Mouse (Mus musculus) adrenal gland (tissue): ENCODE measurements around the gene Neurl2.

Experiments used
- intact Hi-C: fragments of 180-260 bp; cut with DNase I; formaldehyde crosslinking; loops from one replicate; pipeline ENCODE4 v1.15.1; 2025

The Neurl2 gene

DNA sequence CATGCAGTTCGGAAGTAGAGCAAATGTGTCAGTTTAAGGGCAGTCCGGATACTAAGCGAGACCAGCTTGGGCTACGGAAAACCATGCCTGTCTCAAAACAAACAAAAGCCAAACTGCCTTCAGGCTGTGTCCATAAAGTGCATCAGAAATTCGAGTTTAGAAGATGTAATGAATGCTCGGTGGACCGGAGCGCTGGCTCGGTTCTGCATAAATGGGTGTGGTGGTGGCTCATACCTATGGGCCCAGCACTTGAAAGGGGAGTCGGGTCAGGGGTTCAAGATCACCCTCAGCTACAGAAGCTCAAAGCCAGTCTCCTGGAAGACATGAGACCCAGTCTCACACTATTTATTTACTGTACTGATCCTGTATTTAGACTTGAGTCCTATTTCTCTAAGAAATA is 45.5 kb downstream of the Neurl2 start:
- intact Hi-C loops = loop anchor here (5.0 kb wide), 1 partner anchor 40 kb away; the partner anchor contains the start of genes Dnttip1 and Wfdc3

DNA sequence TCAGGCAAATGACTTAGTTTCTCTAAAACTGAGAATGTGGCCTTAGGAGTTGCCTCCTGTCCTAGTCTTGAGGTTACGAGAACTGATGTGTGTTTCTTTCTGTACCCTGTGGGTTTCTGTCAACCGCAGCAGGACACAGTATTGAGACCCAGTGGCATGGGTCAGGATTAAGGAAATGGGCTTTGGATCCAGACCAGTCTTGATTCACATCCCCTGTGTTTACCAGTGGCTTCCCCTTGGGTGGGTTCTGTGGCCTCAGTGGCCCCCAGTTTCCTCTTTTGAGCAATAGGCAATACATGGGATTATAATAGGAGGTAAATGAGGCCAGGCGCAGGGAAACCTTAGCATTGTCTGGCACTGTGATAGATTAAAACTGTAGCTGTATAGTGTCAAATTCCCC is 46.2 kb downstream of the Neurl2 start:
- intact Hi-C loops = loop anchor here (5.0 kb wide), 1 partner anchor 40 kb away; the partner anchor contains the start of genes Dnttip1 and Wfdc3

DNA sequence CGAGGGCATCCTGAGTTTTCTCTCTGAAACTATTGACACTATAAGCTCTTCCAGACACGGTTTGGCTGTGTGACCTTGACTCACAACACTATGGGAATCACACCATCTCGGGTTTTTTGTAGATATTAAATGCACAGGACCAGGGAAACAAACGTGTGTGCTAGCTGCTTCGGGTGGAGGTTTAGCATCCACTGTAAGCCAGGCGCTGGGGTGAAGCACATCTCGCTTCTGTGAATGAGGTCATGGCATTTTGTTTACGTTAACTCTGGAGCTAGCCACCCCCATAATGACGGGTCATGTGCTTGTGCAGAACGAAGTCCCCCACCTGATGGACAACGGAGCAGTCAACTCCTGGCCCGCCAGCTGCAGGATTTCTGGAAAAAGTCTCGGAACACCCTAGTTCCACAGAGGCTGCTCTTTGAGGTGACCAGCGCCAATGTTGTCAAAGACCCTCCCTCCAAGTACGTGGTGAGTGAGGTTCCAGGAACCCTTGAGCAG is 46.8 kb downstream of the Neurl2 start:
- intact Hi-C loops = loop anchor here (5.0 kb wide), 1 partner anchor 39 kb away; the partner anchor contains the start of genes Dnttip1 and Wfdc3

DNA sequence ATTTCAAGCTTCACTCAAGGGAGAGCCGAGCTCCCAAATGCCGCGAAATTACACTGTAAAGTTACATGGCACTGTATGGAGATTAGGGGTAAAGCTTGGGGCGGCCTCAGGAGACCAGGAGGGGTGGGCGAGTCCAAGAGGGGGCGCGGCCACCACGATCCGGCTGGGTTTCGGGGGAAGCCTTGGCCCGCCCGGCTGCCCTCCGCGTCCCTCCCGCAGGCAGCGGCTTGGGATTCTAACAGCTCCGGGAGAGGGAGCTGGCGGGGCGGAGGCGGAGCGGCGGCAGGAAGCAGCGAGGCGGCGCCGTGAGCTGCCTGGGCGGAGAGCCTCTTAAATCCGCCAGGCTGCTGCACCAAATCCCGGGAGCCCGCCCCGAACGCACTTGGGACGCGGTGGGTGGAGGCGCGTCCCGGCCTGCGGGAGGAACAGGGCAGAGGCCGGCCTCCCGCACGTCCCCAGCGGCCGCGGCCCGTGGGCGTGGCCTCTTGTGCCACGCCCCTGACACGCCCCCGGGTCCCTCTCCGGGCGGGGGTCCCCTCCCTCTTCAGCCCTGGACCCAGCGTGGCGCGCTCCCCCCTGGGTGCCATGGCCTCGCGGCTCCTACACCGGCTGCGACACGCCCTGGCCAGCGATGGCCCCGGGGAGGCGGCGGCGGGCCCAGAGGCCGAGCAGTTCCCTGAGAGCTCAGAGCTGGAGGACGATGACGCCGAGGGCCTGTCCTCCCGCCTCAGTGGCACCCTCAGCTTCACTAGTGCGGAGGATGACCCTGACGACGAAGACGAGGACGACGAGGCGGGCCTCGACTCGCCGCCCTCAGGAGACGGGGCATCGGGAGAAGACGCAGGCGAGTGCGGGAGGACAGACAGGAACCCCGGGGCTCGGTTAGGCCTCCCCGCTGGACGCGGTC is 47.5 kb downstream of the Neurl2 start, which contains the start of gene Snx21:
Gene Snx21 (plus strand): TSS at position 343 of the 907 bp plus-strand sequence.
- intact Hi-C loops = loop anchor here (5.0 kb wide), 1 partner anchor 38 kb away; the partner anchor contains the start of genes Dnttip1 and Wfdc3

DNA sequence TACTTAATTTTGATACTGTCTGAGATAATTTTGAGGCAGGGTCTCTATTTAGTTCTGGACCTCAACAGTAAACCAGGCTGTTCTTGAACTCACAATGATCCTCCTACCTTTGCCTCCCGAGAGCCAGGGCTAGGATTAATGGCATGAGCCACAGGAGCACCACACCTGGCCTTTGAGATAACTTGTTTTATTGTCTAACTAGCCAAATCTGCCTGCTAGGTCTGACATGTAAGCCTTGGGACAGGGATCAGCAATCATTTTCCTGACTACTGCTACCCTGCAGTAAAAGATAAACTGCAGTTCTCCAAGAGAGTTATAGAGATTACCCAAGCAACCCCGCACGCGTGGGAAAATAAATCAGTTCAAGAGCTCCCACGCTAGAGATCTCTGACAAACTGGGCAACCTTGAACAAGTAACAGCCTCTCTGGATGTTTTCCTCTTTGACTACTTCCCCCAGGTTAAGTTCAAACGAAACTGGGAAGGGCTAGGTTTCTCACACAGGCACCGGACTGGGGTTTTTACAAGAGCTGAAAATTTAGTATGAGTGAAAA is 48.3 kb downstream of the Neurl2 start:
- intact Hi-C loops = loop anchor here (5.0 kb wide), 1 partner anchor 38 kb away; the partner anchor contains the start of genes Dnttip1 and Wfdc3

DNA sequence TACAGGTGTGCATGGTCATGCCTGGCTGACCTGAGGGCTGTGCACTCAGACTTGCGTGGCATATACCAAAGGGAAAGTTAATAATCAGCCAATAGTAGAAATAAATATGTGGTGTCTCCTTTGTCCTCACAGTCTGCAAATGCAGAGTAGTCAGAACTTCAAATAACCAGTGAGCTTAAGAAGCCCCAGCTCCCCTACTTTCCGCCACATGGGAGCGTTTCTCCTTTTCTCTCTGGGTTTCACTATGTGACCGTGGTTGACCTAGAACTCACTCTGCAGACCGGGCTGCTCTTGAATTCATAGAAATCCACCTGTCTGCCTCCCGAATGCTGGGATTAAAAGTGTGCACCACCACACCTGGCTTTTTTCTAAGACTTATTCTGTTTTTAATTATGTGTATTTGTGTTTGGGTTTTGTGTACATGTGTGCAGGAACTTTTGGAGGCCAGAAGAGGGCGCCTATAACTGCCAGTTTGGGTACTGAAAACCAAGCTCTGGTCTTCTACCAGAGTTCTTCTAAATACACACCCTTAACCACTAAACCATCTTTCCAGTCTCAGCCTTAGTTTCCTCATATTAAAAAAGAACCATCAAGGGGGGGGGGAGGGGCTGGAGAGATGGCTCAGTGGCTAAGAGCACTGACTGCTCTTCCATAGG is 49.2 kb downstream of the Neurl2 start:
- intact Hi-C loops = no loop called here

DNA sequence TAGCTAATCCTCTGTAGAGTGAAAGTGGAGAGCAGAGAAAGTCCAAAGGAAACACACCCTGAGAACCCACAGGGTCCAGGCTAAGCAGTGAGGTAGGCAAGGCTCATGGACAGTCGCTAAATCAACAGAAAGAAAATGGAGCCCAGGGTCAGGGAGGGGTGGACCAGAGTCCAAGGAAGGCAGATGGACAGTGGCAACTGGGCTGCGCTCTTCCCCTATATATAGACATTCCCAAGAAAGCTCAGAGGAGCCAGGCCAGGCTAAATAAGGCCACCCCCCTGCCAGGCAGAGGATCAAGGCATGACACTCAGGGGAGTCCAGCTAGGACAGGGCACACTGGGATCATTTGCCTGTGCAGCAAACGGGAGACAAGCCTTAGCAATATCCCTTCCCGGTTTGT is 51.4 kb downstream of the Neurl2 start:
- intact Hi-C loops = no loop called here
